Mouse (Mus musculus): Measurements from ENCODE around the gene Mosmo.

The Mosmo gene

DNA sequence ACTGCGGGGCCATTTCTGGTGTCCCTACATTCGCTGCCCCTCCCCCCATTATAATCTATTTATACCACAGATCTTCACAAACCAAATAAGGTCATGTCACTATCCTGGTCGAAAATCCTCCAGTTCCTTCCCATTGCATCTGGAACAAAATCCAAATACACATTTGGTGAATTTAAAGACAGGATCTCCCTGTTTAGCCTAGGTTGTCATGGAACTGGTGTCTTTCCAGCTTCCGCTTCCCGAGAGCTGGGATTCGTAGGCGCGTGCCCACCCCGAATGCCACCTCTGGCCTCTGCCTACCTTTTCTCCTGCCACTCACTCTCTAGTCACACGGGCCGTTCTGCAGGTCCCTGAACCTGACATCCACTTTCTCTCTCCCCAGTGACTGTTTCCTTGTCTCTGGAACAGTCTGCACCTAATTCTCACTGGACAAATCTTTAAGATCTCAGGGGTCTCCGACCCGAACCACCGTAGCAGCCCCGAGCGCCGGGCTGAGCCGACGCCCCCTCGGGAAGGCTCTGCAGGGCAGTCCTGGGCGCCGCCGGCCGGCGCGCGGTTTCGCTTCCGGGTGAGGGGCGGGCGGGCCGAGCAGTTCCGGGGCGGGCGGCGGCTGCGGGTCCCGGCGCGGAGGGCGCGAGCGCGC lies at the start of gene Mosmo:
Gene Mosmo (plus strand): TSS at position 618 of the 643 bp plus-strand sequence.
- in situ Hi-C loops (cut with MseI, MboI): no loop called here

DNA sequence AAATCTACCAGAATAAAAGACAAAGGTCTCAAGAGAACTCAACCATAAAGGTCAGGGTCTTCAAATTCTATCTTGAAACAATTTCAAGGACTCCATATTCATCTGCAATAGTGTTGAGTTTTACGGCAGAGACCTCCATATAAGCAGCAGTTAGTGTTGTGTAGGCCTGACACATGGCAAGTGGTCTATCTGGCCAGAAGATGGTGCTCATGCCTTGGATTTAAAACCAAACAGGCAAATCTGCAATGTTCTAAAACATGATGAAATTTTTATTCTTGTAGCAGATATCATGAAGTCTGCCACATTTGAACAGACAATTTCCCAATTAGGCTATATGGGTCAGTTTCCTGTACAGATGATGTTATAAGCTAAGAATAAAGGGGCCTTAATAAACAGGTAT lies 44.9 kb upstream of the Mosmo start:
- in situ Hi-C loops (cut with MseI, MboI): loop anchor here in 1 of 2 experiments (25.0 kb wide), 1 partner anchor 520 kb away; the partner anchor contains the start of gene Tmem159

DNA sequence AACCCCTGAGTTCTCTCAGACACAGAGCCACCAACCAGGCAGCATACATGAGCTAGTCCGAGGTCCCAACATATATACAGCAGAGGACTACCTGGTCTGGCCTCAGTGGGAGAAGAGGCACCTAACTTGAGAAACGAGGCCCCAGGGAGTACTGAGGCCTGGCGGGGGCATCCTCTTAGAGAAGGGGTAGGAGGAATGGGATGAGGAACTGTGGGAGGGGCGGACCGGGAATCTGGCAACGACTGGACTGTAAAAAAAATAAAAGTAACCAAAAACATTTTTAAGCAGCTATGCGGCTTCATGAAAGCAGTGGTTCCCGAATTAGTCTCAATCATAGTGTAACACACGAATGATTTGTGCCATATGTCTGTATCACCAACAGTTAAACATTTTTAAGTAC lies 43.1 kb upstream of the Mosmo start:
- in situ Hi-C loops (cut with MseI, MboI): loop anchor here in 1 of 2 experiments (25.0 kb wide), 1 partner anchor 522 kb away; the partner anchor contains the start of gene Tmem159

DNA sequence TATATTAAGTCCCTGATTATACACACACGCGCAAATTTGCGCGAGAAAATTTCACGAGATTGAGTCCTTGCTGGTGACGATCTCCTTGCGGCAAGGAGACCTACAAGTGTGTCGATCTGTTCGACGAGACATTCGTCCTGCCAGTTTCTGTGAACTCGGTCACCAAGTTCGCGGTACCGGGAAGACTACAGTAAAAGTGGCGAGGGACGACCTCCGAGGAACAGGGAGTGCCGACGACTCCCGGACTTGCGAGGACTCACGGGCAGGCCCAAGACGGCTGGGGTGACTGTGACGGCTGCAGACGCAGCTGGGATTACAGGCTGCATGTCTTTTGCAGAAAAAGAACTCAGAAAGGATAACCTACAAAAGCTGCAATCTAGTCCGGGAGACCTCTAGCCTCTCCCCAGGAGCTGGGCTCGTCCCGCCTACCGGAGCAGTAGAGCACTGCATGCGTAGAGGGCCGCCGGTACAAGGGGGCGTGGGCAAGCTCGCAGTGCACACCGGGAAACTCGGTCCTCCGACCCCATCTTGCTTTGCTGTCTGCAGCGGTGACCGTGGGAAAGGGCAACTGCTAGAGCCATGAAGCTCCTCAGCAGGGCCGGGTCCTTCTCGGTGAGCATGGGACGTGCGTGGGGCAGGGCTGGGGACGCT lies 42.6 kb upstream of the Mosmo start, which contains the start of gene Uqcrc2:
Gene Uqcrc2 (plus strand): TSS at position 466 of the 651 bp plus-strand sequence.
- in situ Hi-C loops (cut with MseI, MboI): loop anchor here in 1 of 2 experiments (25.0 kb wide), 1 partner anchor 523 kb away; the partner anchor contains the start of gene Tmem159

DNA sequence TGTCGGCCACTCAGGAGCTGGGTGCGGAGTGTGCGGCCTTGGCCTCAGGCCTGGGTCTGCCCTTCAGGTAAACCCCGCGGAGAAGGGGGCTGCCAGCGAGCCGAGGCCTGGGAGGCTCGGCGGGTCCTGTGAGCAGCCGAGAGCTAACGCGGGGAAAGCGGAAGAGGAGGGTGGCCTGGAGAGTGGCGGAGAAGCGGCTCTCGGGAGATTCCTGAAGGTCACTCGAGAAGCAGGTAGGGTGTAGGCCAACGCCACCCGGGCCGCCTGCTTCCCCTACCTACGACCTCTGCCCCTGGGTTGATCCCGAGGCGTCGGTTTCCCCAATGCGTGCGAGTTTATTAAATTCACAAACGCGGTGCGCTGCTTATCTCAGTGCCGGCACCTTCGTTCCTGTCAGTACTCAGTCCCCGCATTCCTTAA lies 42.0 kb upstream of the Mosmo start:
- in situ Hi-C loops (cut with MseI, MboI): loop anchor here in 1 of 2 experiments (25.0 kb wide), 1 partner anchor 523 kb away; the partner anchor contains the start of gene Tmem159

DNA sequence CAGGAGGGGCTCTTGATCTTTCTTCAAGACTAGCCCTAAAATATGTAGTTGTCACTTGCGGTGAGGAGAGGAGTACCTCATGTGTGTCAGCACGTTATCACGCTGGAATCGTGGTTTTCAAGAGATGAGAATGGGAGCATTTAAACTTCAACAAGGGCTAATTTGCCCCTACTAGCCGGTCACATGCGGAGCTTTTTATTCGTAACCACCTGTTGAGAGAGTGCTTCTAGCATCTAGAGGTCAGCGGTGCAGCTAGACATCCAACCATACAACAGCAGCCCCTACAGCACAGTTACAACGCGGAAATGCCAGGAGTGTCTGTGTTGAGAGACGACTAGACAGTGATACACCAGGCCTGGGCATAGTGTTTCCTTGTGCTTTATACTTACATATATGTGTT lies 41.6 kb upstream of the Mosmo start:
- in situ Hi-C loops (cut with MseI, MboI): loop anchor here in 1 of 2 experiments (25.0 kb wide), 1 partner anchor 524 kb away; the partner anchor contains the start of gene Tmem159

DNA sequence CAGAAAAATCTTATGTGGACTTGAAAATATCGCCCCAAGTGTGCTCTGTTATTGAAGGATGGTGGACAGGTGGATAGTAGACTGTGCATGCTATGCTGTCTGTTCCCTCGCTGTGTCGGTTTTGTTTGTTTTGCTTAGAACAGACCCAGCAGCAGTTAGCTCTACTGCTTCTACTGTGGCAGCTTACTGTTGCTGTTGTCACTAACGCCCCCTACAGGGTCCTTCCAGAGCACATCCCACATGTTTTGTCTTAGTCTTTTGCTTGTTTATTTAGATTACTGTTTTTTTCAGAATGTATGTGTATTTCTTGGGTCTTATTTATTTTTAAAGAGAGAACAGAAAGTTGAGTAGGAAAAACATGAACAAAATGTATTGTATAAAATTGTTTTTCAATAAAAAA lies 34.2 kb upstream of the Mosmo start:
- in situ Hi-C loops (cut with MseI, MboI): loop anchor here in 1 of 2 experiments (25.0 kb wide), 1 partner anchor 531 kb away; the partner anchor contains the start of gene Tmem159

DNA sequence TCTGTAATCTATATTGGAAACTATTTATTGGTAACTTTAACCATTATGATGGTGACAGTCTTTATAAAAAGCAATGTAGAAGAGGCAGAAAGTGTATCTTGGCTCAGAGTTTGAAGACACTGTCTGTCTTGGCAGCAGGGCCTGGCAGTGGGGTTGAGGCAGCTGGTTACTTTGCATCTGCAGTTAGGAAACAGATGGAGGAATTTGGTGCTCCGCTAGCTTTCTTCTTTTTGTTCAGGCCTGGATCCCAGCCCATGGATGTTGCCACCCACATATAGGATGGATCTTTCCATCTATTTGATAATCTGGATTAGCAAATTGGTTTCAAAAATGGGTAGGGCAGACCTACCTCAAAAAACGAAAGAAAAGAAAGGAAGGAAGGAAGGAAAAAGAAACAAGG lies 29.6 kb upstream of the Mosmo start:
- in situ Hi-C loops (cut with MseI, MboI): loop anchor here in 1 of 2 experiments (25.0 kb wide), 1 partner anchor 536 kb away; the partner anchor contains the start of gene Tmem159

DNA sequence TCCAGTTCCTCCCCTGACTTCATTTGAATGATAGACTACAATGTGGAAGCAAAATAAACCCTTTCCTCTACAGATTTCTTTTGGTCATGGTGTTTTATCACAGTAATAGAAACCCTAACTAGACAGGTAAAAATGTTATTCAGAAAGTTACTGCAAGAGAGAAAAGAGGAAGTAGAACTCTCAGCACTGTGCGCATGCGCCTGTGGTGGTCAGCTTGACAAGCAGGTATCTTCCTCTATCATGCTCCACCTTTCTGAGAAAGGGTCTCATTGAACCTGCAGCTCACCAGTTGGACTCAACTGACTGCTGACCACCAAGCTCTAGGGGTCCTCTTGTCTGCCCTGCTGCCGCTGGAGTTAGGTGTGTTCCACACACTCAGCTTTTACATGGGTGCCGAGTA lies 15.3 kb upstream of the Mosmo start:
- in situ Hi-C loops (cut with MseI, MboI): no loop called here

DNA sequence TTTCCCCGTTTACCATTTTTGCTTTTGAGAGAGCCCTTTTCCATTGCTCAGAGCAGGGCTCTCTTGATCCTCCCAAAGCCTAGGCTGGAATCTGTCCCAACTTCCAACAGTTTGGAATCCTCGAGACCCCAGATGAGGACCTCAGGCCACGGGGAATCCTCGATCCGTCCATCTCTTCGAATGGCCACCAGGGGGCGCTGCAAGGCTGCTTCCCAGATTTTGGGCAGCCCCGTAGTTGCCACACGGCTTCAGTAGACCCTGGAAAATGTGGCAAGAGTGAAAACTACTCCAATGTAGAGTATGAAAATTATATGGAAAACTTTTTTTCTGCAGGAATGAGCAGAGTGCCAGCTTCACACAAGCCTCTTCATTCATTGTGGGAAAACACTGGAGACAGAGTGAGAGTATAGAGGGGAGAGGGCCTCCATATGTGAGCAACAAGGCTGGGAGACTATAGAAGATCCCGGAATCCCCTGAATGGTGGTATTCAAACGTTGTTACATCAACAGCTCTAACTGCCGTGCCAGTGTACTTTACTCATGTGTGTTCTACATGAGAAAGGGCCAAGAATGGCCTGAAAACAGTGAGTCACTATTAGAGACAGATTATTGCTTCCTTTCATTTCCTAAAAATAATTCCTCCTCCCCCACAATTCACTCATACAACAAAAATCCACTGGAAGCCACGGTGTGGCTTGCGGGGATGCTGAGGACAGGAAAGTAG lies 7.1 kb upstream of the Mosmo start, which contains the start of gene Pdzd9:
Gene Pdzd9 (minus strand): TSS at position 191 of the 723 bp plus-strand sequence.
- in situ Hi-C loops (cut with MseI, MboI): loop anchor here in 1 of 2 experiments (5.0 kb wide), 1 partner anchor 152 kb away; no protein-coding TSS in a partner anchor

DNA sequence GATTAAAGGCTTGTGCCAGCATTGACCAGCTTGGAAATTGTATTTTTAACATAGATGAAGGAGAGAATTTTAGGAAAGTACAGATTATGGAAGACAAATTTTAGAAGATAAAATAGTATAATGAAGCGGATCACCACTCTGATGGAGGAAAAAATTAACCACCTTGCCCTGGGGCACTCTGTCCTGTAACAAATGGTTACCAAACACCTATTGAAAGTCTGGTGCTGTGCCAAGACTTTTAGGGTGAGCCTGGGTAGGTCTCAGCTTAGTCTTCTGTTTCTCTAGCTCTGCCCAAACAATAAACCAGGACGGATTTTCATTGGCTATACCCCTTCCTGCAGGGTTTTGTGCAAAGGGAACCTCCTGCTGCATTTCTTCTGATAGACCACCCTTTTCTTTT lies 6.1 kb upstream of the Mosmo start:
- in situ Hi-C loops (cut with MseI, MboI): loop anchor here in 1 of 2 experiments (5.0 kb wide), 1 partner anchor 151 kb away; no protein-coding TSS in a partner anchor

DNA sequence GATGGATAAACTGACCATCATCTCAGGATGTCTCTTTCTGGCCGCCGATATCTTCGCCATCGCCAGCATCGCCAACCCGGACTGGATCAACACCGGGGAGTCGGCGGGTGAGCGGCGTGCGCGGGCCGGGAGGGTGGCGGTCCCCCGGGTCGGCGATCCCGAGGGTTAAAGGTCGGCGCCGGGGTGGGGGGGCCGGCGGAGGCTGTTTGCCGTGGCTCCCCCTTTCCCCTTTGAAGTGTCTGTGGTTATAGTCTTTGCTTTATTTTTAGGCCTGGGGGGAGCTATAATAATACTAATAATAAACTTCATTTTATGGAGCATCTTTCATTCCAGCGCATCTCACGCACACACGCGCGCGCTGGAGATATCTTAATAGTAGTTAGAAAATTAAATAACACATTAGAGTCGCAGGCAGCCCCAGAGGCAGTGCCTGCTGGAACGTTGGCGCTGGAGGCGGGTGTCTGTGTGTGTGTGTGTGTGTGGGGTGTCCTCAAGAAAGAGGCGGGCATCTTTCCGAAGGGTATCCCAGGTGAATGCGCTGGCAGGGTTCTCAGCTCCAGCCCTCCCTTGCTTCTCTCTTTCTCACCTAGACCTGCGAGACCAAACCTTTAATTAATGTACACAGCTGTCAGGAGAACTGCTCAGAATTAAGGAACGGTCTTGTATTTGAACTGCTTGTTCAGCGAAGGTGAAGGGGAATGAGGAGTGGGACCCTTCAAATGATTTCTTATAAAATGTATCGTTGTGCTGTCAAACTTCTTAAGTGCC lies 530 bp downstream of the Mosmo start:
- in situ Hi-C loops (cut with MseI, MboI): no loop called here

DNA sequence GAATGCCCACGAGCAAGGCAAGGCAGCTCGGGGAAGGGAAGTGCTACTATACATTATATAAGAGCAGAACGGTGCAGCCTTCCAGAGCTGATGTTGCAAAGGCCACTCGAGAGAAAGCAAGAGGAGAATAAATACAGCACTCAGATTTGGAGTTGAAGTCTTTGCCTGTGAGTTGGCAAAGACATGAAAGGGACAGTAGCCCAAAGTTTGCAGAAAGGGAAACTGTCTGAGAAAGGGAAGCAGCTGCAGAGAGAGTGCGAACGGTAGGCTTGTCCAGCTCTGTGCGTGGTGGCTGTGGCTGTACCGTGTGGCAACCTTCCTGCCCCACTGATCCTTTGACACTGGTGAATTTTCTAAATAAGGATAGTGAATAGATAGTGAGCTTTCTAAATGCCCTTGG lies 1.6 kb downstream of the Mosmo start:
- in situ Hi-C loops (cut with MseI, MboI): no loop called here

DNA sequence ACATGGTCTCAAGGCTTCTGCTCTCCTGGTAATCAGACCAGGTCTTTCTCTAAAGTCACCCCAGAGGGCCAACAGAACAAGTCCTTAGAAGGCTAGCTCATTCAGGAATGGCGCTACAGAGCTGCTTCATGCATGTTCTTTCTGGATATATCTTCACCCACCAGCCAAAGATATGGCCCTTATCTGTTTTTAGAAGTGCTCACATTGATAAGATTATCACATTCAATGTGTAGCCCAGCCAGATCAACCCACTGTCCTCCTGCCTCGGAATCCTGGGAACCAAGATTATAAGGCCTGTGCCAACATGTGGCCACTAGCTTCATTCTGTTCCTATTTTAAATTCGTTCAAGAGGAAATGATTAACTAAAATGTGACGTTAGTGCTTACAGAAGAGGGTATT lies 4.6 kb downstream of the Mosmo start:
- in situ Hi-C loops (cut with MseI, MboI): no loop called here

DNA sequence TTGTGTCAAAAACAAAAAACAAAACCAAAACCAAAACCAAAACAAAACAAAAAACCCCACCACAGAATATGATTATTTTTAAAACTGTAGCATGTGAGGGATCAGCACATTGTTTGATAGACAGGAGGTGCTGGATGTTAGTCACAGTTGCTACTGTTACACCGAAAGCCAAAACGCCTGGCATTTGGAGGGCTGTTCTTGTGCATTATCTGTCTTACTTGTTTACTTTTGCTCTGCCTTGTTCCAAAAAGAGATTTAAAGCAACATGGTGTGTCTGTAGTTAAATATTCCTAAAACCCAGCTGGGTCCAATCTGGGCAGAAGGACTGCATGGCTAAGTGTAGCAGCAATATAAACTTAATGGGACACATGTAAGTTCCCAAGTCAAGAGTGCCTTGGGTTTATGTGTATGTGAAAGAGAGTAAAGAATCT lies 7.3 kb downstream of the Mosmo start:
- in situ Hi-C loops (cut with MseI, MboI): no loop called here

DNA sequence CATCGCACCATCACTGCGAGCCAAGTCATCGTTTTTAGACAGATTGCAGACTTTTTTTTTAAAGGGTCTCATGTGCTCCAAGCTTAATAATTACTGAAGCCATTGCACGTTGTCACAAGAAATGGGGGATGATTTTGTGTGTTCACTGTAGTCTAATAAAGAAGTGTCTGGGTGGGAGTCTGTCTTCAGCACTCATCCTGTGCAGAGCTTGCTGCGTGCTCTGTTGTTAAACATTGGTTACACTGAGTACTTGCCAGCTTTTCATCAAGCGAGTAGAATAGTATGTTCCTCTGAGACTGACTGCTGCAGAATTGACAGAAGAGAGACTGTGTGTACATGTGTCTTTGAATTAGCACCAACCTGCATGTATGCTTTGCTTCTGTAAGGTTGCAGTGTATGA lies 7.8 kb downstream of the Mosmo start:
- in situ Hi-C loops (cut with MseI, MboI): no loop called here

DNA sequence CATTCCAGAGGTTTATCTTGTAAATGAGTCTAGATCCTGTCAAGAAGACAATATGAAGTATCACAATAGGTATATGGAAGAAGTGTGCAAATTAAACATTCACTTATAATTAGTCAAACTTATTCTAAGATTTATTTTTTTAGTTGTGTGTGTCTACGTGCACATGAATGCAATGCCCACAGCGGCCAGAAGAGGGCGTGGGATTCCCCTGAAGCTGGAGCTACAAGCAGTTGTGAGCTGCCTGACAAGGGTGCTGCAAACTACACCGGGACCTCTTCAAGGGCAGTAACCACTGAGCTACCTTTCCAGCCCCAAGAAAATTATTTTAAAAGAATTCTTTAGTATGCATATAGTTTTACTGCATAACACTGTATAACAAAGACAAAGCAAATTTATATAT lies 13.2 kb downstream of the Mosmo start:
- in situ Hi-C loops (cut with MseI, MboI): no loop called here

DNA sequence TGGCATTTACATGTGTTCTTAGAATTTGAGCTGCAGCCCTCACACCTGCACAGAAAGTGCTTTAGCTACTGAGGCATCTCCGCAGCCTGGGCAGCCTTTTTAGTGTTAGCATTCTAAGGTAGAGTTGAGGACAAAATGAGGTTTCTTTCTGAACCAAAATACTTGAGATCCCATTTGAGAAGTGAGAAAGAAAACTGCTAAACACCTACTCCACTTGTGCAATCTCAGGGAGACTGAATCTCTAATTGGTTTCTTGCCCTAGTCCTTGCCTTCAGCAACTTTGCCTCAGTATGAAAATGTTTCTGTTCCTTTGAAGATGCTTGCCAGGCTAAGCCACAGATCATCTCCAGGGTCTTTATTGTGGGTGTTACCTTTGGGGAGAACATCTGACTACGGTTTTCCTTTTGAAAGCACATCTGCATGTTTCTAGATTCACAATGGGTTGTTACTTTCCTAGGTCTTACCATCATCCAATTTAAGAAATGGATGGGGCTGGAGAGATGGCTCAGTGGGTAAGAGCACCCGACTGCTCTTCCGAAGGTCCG lies 16.5 kb downstream of the Mosmo start:
- in situ Hi-C loops (cut with MseI, MboI): no loop called here

DNA sequence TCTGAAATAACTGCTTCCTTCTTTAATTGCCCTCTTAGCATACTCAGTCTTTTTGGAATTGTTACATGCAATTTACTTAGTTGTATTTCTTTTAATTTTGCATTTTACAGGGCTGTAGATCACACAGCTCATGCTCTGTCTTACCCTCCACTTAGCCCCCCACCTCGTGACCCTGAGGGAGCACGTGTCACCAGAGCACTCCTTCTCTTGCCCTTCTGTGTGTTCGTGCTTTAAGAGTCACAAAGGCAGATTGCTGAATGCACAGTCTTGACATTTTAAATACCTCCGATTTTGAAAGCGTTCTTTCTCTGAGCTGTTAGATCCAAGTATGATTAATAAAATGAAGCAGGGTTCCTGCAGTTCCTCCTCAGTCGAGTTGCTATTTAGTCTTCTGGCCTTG lies 17.8 kb downstream of the Mosmo start:
- in situ Hi-C loops (cut with MseI, MboI): no loop called here

DNA sequence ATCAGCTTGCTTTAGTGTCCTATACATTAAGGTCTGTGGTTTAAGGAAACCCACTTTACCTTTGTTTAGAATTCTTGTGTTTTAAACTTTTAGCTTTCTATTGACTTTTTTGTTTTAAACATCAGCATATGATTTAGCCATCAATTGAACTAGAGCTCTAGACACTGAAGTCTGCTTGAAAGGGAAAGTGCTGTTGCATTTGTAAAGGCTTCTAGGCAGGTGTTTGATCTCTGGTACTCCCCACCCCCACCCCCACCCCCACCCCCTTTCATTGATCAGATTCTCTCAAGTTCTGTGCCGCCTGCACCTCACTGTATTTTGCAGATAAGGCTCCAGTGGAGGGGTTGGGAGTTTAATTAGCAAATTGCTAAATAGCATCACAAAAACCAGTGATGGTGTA lies 18.2 kb downstream of the Mosmo start:
- in situ Hi-C loops (cut with MseI, MboI): no loop called here

DNA sequence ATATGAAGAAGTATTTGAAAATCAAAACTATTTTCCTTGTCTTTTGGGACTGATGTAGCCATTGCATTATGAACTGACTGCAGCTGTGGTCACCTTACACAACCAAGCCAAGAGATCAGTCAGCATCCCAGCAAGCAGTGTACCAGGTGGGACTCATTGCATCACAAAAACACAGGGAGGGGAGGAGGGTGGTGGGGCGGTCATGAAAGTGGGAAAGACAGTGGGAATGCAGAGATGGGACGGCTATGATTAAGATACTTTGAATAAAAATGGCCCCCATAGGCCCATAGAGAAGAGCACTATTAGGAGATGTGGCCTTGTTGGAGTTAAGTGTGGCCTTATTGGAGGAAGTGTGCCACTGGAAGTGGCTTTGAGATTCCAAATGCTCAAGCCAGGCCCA lies 18.9 kb downstream of the Mosmo start:
- in situ Hi-C loops (cut with MseI, MboI): no loop called here

Measured in mouse trophoblast stem cell (cell line).